In the genomic region with DNA sequence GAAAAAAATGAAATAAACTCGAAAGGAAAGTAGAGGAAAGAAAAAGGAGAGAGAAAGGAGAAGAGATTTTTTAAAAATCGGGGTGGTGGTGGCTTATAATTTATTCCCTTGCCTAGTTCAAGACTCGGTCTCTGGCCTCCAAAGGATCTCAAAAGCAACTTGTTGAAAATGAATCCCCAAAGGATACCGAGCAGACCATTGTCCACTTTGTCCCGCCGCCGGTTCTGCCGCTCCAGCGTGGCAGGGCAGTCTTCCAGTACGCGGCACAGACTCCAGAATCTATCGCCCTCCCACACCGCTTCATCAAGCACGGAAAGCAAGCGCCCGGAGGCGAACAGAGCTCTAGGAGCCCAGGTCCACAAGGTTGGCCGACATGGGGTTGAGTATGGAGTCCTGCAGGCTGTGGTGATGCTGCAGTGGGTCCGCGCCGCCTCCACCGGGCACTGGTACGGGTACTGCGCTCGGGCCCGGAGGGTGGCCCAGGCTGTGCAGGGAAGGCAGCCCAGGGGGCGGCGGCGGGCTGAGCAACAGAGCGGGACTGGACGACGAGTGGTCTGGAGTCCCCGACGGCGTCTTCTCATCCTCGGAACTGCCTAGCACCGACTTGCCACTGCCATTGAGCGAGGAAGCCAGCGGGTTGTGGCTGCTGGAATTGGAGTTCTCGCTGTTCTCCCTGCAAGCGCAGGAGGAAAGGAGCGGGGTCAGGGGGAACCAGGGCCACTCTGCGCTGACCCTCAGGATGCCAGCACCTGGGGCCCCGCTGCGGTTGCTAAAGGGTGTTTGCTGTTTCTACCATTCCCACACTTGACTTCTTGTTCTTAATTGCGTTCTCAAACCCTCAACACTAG, we compare ENCODE assay signal across 11 mouse cellular contexts. TPM values are rescaled to one million over a fixed set of nuclear protein-coding genes. Genes with fewer than 3 reads are reported as not detected.
DNase-seq lines count a peak whose midpoint lies in the region; ATAC-seq lines count a peak whose summit lies in the region.
"Had no signal": no experiment of that assay in that cellular context is flagged by ENCODE, and none has a peak within 500 bp of the region (broad histone marks: within the 10 kb centered on the region; RNA-seq: fewer than 3 reads in every experiment).

No protein-coding gene starts in this region.

- H3K9ac ChIP-seq in embryonic facial prominence, embryonic 15.5 days, result peak overlapping the region; percentile 56; the same call in 1 of the 2 replicates
- H3K9ac ChIP-seq in neural tube, embryonic 15.5 days (replicated peaks), result no peak overlapping the region
- H3K9ac ChIP-seq: liver, embryonic 15.5 days had no signal

- no peak overlapping the region for H3K27ac ChIP-seq in heart, embryonic 10.5 days
- H3K27ac ChIP-seq in embryonic facial prominence, embryonic 15.5 days (replicated peaks), result 0 out of 2 replicates have a peak overlapping the region, but pooled peaks have one; percentile 1
- no peak overlapping the region for H3K27ac ChIP-seq in neural tube, embryonic 15.5 days (replicated peaks)
- H3K27ac ChIP-seq: liver, embryonic 15.5 days had no signal

- peaks cover 37% of the 10 kb centered on the region for H3K4me1 ChIP-seq in heart, embryonic 10.5 days
- peaks cover 38% of the 10 kb centered on the region for H3K4me1 ChIP-seq in embryonic facial prominence, embryonic 15.5 days
- peaks cover 27% of the 10 kb centered on the region for H3K4me1 ChIP-seq in neural tube, embryonic 15.5 days
- H3K4me1 ChIP-seq: liver, embryonic 15.5 days had no signal

- no peak for ATAC-seq in embryonic facial prominence, embryonic 15.5 days (ENCODE audit: insufficient number of reproducible peaks, low FRiP score, low TSS enrichment, low read depth)
- ATAC-seq in neural tube, embryonic 15.5 days (ENCODE audit: low FRiP score), result 0 out of 2 replicates have a peak, but pooled peaks have one; percentile 21

- peak overlapping the region; percentile 88 for H3K4me2 ChIP-seq in embryonic facial prominence, embryonic 15.5 days (replicated peaks)
- no peak overlapping the region for H3K4me2 ChIP-seq in neural tube, embryonic 15.5 days
- H3K4me2 ChIP-seq: liver, embryonic 15.5 days had no signal

- DNase-seq in heart, embryonic 10.5 days (ENCODE audit: low spot score), result no peak
- DNase-seq in heart, adult 9 months (ENCODE audit: low spot score in 2 of 2), result no peak
- peak; percentile 29 to 53 for DNase-seq in kidney, postnatal 4 days
- DNase-seq in kidney, postnatal 36 days, result no peak
- DNase-seq in left cerebral cortex, adult 8-10 months (ENCODE audit: low spot score in 2 of 2), result no peak
- DNase-seq in spleen, adult 18-20 months, result no peak
- DNase-seq: kidney, postnatal 25 days; thymus, postnatal 4 days had no signal

- H3K4me3 ChIP-seq in heart, embryonic 10.5 days, result peak overlapping the region; percentile 36
- peak overlapping the region; percentile 57 for H3K4me3 ChIP-seq in embryonic facial prominence, embryonic 15.5 days (replicated peaks)
- no peak overlapping the region for H3K4me3 ChIP-seq in neural tube, embryonic 15.5 days (replicated peaks)
- H3K4me3 ChIP-seq: liver, embryonic 15.5 days had no signal

- peaks cover 100% of the 10 kb centered on the region for H3K27me3 ChIP-seq in heart, embryonic 10.5 days (ENCODE audit: insufficient read depth, poor library complexity, severe bottlenecking)
- H3K27me3 ChIP-seq in embryonic facial prominence, embryonic 15.5 days, result peaks cover 86% of the 10 kb centered on the region
- peaks cover 92% of the 10 kb centered on the region for H3K27me3 ChIP-seq in neural tube, embryonic 15.5 days (replicated peaks)

- H3K36me3 ChIP-seq in heart, embryonic 10.5 days, result no peaks in the 10 kb centered on the region
- H3K36me3 ChIP-seq in embryonic facial prominence, embryonic 15.5 days, result no peaks in the 10 kb centered on the region
- H3K36me3 ChIP-seq in neural tube, embryonic 15.5 days, result no peaks in the 10 kb centered on the region
- H3K36me3 ChIP-seq: liver, embryonic 15.5 days had no signal

- under 1% methylated on average over 46 of the region's 46 CpGs for WGBS in heart, embryonic 10.5 days
- 4% methylated on average over 44 of the region's 46 CpGs for WGBS in embryonic facial prominence, embryonic 15.5 days
- 1% methylated on average over 46 of the region's 46 CpGs for WGBS in neural tube, embryonic 15.5 days

- no peaks in the 10 kb centered on the region for H3K9me3 ChIP-seq in heart, embryonic 10.5 days
- no peaks in the 10 kb centered on the region for H3K9me3 ChIP-seq in embryonic facial prominence, embryonic 15.5 days (replicated peaks)
- H3K9me3 ChIP-seq in neural tube, embryonic 15.5 days (replicated peaks), result no peaks in the 10 kb centered on the region
- H3K9me3 ChIP-seq: liver, embryonic 15.5 days had no signal

RNA-seq across cellular contexts. Expression of gene Six2, which starts 3.0 kb away (rescaled TPM):
- 0.32 and 1.7 TPM in 2 replicates for polyA plus RNA-seq in heart, embryonic 10.5 days (2016; fragmentation: Nextera tagmentation; extraction: Ambion mirVana)
- 8.2 and 10.7 TPM in 2 replicates for polyA plus RNA-seq in embryonic facial prominence, embryonic 15.5 days (2015; fragmentation: Nextera tagmentation; extraction: Ambion mirVana)
- 1.3 TPM in 1 of 2 replicates, not detected in the other for polyA plus RNA-seq in neural tube, embryonic 15.5 days (2015; fragmentation: Nextera tagmentation; extraction: Ambion mirVana)
- total RNA-seq in left cerebral cortex, adult 8-10 months (2022), result under 1 TPM; 0.63 to 0.98 (median 0.76) TPM
- polyA plus RNA-seq: liver, embryonic 15.5 days had no signal

Comparison
In these comparisons a context has a peak if more than half of its experiments do, and no peak if none do; other contexts are left out.
1. DNase-seq: peak in kidney, postnatal 4 days (2 of 2); none in heart, embryonic 10.5 days (single experiment), heart, adult 9 months (0 of 2), kidney, postnatal 36 days (0 of 2), left cerebral cortex, adult 8-10 months (0 of 2) and spleen, adult 18-20 months (0 of 2).